Mouse (Mus musculus): ENCODE measurements around the gene Nfs1.
A peak's percentile ranks its signal among the peaks of the same experiment; 100 is the strongest.
"Not testable (repeated sequence)": the region's sequence is repeated elsewhere in the genome, so short reads cannot be mapped to it uniquely, and the experiment has no call there.

Gene Nfs1

DNA sequence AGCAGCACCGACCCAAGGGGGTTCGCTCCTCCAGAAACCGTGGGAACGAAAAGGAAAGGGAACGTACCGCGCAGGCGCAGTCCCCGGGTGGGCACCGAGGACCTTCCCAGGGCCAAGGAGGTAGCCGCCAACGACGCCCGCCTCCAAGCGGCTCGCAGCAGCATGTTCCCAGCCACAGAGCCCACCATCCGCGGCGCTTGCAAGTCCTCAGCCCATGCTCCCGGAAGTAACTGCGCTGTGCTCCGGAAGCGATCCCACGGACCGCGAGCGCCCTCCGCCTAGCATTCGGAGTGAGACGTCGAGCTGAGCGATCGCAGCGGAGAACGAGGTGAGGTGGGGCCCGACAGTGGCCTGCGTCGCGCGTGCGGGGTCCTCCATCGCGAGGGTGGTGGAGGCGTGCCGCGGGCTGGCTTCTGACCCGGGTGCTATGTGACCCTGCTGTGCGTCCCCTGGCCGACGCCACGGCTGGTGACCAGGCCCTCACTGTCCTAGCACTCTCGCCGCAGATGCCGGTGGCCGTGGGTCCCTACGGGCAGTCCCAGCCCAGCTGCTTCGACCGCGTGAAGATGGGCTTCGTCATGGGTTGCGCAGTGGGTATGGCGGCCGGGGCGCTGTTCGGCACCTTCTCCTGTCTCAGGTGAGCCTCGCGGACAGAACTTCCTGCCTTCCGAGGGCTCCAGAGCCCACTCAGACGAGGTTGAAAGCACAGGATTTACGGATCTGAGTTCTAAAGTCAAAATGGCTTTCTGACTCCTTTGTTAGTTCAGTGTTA lies at the start of gene Nfs1, which contains the start of gene Romo1:
Gene Nfs1 (minus strand): TSS at position 234 of the 772 bp plus-strand sequence.
Gene Romo1 (plus strand): TSS at position 87 of the 772 bp plus-strand sequence.
- peak; percentile 96 to 98 for DNase-seq

GRCm38 (mm10) chr2:156193066-156193862 lies 49.3 kb upstream of the Nfs1 start:
- no peak for DNase-seq

DNA sequence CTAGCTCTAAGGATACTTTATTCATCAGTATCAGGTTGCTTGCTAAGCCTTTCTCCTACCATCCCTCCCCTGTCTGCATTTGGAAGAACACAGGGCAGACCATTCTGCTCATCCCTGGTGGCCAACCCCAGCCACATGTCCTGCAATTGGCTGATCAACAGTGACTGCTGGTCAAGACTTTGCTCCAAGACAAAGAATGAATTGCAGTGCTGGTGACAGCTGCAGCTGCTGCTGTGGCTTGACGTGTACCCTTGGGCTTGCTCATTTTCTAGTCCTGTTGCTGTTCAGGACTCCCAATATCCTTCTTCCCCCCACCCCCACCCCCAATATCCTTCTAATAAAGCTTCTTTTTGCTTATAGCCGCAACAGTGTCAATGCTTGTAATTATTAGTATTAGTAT lies 48.1 kb upstream of the Nfs1 start:
- DNase-seq, result no peak

DNA sequence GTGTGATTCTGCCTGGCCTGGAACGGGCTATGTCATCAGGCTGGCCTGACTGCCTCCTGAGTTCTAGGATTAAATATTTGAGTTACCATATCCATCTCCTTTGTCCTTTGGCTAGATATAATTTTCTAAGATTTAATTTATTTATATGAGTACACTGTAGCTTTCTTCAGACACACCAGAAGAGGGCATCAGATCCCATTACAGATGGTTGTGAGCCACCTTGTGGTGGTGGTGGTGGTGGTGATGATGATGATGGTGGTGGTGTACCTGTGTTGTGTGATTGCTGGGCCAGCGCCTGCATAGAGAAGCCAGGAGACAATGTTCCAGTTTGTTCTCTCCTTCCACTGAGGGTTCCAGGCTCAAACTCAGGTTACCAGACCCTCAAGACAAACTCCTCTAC lies 47.6 kb upstream of the Nfs1 start:
- no peak for DNase-seq

GRCm38 (mm10) chr2:156190004-156190896 lies 46.3 kb upstream of the Nfs1 start:
- no peak for DNase-seq

- DNase-seq, result not testable (repeated sequence)
Observed at GRCm38 (mm10) chr2:156189241-156189640, 45.3 kb upstream of the Nfs1 start.

GRCm38 (mm10) chr2:156181592-156181991 lies 37.6 kb upstream of the Nfs1 start:
- DNase-seq, result no peak

DNA sequence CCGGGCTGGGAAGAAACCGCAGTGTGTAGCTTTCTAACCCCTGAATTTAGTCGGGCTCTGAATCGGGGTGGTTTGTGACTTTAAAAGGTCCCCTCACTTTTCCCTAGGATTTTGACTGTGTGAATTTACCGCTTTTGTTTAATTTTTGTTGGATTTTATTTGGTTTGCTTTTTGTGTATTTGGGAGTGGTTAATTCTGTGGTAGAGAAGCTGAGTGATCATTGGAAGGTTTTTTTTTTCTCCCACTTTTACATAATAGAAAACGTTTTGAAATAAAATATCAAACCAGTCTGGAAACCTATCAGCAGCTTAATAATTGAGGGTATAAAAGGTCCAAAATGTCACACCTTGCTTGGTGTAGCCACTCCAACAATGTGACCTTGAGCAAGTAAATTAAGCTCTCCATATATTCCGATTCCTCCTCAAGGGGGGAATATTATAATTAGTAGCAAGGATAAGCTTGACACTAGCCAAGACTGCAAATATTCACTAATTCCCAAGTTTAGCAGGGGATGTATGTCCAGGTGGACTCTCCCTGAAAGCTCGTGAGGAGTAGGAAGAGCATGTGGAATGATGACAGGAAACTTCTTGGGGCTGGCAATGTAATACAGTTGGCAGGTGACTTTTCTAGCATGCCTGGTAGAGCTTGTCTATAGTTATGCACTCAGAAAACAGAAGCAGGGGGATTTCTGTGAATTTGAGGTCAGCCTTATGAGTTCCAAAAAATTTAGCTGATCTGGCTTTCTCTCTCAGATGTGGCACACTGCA lies 37.0 kb upstream of the Nfs1 start:
- DNase-seq, result peak in 1 of 2 experiments; percentile 47

GRCm38 (mm10) chr2:156180094-156180821 lies 36.3 kb upstream of the Nfs1 start, which contains the start of gene Rbm39:
Gene Rbm39, minus strand, starts transcription at chr2:156180238.
- DNase-seq, result peak; percentile 100

- no peak for DNase-seq
Observed at GRCm38 (mm10) chr2:156179796-156180093, 35.8 kb upstream of the Nfs1 start.

DNA sequence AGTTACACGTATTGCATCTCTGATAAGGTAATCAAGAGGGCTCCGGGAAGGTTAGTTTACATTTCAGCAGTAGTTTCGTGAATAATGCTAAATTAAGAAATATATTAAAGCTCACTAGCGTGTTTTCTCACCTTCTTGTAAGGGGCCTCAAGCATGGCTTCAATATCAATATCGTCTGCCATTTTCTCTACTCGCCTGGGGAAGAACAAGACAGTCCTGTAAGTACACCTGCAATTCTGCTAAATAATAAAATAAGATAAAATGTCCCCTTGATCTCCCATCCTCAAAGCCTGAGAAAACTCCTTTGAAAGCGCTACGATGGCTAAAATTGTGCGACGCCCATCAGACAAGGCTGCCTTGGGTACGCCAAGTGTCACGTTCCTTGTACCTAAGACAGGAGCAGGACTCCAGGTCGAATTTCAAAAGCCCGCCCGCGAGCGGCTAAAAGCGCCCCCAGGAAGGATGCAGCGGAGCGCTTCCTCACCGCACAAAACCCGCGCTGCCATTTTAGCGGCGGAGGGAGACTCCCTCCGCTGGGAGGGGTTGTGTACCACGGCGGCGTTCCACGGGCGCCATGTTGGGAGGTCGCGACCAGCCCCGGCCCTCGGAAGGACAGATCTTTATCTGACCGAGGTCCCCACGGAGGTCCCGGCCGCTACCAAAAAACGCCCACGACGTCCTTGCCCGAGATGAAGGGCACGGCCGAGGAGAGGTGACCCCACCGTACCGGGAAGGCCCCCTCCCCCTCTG lies 35.2 kb upstream of the Nfs1 start:
- peak; percentile 84 to 89 for DNase-seq

DNA sequence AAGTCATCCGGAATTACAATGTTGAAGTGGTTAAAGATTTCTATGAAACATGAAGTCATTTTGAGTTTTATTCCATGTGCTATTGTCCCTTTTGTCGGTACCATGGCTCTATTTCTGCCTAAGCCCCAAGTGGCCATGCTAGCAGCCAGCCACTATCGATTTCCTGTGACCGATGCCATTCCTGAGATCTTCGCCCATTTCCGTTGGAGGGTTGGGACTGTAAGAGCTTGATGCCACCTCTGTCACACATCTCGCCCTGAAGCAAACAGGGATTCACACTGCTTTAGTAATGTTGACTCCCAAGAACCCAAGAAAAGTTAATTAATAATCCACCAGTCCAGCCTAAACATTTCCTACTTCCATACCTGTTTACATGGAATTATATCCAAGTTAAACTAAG lies 33.7 kb upstream of the Nfs1 start:
- no peak for DNase-seq

DNA sequence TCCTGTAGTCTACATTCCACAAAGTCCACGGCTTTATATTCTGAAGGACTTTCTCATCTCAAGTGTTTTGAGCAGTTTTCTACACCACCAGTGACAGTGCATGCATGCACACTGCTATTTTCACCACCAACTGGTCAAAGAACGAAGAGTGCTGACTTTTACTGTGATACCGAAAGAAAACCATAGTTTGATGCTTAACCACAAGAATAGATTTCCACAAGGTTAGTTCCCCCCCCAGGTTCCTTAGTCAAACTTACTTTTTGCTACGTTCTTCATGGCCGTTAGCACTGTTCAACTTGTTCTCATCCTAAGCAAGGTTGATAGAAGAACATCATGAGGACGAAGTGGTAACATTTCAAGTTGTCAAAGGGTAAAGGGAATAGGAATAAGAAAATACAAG lies 33.1 kb upstream of the Nfs1 start:
- DNase-seq, result no peak

DNA sequence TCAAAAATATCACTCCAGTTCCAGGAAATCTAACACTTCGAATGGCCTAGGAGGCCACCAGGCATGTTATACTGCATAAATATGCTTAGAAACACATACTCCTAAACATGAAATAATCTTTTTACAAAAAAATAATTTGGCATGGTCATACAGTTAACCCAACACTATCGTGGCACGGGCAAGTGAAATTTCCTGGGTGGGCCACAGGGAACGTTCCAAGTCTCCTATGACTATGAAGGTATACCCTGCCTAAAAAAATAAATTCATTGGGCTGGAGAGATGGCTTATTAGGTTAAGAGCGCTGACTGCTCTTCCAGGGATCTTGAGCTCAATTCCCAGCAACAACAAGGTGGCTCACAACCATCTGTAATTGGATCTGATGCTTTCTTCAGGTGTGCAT lies 22.6 kb upstream of the Nfs1 start:
- DNase-seq, result no peak

- no peak for DNase-seq
Observed at GRCm38 (mm10) chr2:156165478-156165877, 21.5 kb upstream of the Nfs1 start.

DNA sequence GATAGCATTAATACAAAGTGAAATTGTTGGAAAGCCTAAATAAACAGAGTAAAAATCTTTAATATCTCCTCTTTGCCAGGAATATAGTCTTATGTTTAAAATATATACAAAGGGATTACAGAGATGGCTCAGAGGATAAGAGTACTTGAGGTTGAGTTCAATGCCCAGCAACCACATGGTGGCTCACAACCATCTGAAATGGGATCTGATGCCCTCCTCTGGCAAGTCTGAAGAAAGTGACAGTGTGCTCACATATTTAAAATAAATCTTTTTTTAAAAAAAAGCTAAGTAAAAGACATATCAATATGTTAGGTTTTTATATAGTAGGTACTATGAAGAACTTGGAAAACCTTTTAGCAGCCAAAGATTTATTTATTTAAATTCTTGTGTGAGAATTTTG lies 7.6 kb upstream of the Nfs1 start:
- DNase-seq, result no peak

DNA sequence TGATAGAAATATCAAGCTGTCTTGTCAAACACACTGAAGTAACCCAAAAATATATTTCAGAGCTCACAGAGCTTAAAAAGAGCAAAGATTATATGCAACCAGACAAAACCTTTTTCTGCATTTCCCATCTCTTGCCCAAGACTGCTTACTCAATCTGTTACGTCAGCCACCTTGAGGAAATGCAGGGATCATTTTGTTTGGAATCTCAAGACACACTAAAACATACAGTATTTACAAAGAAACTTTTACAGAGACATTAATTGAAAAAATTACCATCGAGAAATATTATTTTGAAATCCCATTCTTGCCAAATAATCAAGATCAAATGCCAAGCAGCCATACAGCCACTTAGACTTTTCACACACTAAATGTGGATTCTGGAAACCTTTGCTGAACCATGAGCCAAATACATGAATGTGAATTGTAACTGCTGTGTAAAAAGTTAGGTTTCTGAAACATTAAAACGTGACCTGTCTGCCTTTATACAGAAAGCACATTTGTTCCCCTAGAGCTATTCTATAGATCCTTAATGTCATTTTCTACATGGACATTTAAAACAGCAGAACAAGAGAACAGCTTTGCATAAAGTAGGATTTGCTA lies 3.4 kb upstream of the Nfs1 start:
- DNase-seq, result no peak

GRCm38 (mm10) chr2:156146272-156146989 lies 2.4 kb upstream of the Nfs1 start:
- DNase-seq, result no peak

- peak in 1 of 2 experiments; percentile 11 for DNase-seq
Observed at GRCm38 (mm10) chr2:156145486-156146130, 1.6 kb upstream of the Nfs1 start.
